Mouse (Mus musculus) retina, embryonic 14.5 days (tissue): ENCODE measurements at regions not wholly inside any gene's neighbourhood (a gene's known extent, or its start where the extent isn't known, plus 50 kb on each side); places are given as distances from the start of the nearest gene placed in this dataset.

ENCODE experiments used
- DNase-seq: peaks from one replicate; pipeline ENCODE4 v3.0.0-alpha.2; 2015; ENCODE audit warnings: low spot score

- DNase-seq: no peak
Measured at GRCm38 (mm10) chr13:116619105-116619504, 309.6 kb upstream of the Isl1 start.

- no peak for DNase-seq
Measured at GRCm38 (mm10) chr13:116596346-116596745, 286.9 kb upstream of the Isl1 start.

DNA sequence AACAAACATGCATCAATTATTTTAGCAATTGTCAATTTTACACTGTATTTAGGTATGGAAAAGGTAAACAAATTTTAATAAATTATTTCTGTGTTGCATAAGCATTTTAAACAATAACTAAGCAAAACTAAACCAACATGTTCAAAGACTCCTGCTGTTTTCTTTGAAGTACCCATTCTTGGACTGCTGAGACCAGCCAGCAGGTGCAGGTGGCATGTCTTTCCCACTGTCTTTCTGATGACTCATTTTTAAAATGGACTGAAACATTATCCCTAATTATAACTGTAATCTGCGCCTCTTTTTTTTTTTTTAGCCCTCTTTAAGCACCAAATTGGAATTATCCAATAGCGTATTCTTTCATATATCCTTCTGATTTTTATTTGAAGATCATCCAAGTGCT, 286.0 kb upstream of the Isl1 start:
- DNase-seq: no peak

GRCm38 (mm10) chr13:116575958-116576335, 266.5 kb upstream of the Isl1 start:
- no peak for DNase-seq

GRCm38 (mm10) chr13:116575274-116575957, 265.9 kb upstream of the Isl1 start:
- peak; percentile 60 for DNase-seq

- DNase-seq: no peak
Measured at GRCm38 (mm10) chr13:116555053-116555452, 245.6 kb upstream of the Isl1 start.

DNA sequence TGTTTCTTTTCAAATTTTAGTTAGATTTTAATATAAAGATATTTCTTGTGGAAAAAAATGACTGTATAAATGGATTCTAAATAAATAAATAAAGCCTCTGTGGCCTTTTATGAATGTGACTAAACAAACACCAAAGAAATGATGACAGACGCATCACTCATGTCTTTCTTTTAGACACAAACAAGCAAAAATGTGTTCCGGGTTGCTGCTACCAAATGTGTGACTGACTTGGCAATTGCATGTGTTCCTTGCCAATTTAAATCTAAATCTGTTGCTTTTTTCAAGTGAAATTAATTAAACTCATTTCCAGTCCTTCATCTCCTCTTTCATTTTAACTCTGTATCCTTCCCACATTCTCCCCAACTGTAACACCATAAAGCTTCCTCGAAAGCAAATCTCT, 225.7 kb upstream of the Isl1 start:
- DNase-seq: no peak

- DNase-seq: no peak
Measured at GRCm38 (mm10) chr13:116533163-116533562, 223.7 kb upstream of the Isl1 start.

- no peak for DNase-seq
Measured at GRCm38 (mm10) chr13:116528289-116528688, 218.8 kb upstream of the Isl1 start.

DNA sequence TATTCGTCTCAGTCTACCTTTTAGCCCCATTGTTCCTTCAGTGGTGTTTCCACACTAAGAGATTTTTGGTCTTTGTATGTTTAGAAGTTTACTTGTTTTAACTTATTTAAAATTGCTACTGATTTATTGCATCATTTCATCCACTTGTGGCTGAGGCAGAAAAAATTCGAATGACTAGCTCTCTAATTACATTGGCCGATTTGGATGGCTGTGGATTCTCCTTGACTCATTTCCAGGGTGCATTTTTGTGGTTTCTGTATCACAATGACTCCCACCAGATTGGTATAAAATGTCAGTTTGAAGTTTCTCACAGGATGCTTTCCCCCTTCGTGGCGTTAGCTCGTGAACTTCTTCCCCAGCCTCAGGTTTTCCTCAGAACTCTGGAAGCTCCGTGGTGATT, 217.5 kb upstream of the Isl1 start:
- no peak for DNase-seq

DNA sequence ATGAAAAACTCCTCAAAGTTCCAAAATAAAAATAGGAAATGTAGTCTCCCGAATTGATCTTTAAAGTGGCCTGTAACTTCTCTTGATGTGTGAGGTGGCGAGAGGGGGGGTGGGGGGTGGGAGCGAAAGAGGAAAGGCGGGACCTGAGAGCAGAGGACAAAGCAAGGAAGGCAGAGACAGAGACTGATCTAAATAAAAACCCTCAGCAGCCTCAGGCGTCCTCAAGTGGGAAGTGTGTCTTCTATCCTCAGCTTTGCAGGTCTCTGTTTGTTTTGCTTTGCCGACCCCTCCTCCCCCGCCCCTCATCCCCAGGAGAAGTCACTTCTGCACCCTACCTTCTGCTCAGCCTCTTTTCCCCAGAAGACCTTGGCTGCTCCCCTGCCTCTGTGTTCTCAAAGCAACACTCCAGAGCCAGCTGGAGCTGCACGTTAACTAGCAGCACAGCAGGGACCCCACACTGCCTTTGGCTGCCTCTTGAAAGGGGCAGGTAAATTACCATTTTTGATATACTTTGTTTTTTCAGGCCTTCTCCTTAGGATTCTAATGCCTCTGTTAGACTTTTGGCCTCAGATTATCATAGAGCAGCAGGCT, 214.3 kb upstream of the Isl1 start:
- DNase-seq: no peak

DNA sequence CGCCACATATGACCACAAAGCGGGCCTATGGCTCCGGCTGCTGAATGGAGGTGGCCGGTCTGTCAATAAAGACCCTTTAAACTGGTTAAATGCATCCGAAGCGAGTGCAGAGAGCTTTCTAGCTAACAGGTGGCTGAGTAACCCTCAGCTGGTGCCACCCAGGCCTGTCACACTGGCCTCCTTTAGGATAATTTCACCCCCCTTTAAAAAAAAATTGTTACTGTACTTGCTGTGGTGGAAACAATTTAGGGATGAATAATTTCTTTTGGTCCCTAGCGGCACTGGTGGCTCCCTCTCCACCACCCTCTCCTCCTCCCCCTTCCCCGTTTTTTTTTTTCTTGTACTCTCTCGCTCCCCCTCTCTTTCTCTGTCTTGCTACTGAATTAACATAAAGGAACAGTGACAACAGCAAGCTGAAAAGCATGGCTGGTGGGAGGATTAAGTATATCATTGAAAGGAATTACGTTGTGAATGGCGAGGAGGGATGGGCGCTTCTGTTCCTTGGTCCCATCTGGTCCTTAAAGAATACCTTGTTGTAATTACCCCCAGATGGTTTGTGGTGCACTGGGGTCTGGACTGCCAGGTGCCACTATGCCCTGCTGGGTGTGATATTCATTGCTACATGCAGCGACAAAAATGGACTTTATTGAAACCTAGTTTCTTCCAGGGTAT, 205.3 kb upstream of the Isl1 start:
- peak; percentile 77 for DNase-seq

- no peak for DNase-seq
Measured at GRCm38 (mm10) chr13:116514256-116514639, 204.8 kb upstream of the Isl1 start.

DNA sequence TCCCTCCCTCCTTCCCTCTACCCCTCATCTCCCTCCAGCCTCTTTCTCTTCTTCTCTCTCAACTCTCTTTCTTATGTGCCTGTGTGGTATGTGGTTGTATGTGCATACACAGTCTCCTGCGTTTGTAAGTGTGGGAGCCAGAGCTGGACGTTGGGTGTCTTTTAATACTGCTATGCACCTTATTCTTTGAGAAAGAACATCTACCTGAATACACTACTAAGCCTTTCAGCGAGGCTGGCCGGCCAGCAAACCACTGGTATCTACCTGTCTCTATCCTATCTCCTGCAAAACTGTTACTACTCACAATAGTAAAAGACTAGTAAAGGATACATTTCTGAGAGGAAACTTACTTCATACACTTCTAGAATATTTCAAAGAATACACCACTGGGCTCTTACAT, 202.9 kb upstream of the Isl1 start:
- DNase-seq: no peak

- no peak for DNase-seq
Measured at GRCm38 (mm10) chr13:116508213-116508811, 198.8 kb upstream of the Isl1 start.

- DNase-seq: peak; percentile 26
Measured at GRCm38 (mm10) chr13:116497659-116498414, 188.3 kb upstream of the Isl1 start.

DNA sequence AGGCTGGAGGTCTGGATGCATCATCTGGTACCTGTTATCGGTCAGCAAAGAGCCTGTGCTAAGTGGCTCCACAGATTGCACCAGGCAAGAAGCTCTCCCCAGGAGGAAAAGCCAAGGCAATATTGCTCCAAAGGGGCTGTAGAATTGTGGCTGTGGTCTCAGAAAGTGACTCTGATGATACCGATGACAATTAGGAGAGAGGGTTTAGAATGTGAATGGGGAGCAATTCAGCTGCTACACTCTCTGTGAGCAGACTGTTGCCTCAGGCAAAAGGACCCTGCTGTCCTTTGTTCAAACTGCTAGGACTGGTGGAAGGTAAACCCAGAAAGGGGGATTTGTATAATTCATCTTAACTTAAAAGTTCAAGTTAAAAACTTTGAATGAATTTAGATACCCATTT, 186.2 kb upstream of the Isl1 start:
- no peak for DNase-seq

DNA sequence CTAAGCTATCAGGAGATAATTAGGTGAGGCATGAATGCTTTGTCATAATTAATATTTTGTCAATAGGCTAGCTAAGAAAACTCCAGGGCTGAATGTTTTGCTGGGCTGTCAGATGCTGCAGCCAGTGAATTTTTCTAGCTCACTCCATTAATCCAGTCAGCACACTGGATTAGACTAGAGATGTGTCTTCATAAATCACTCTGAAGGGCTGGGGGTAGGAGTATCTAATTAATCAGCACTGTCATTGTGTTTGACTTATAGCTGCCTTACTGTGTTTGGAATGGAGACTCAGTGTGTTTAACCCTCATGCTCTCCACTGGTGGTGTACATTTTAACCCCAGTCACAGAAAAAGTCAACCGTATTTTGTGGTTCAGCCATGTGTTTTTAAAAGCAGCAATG, 179.9 kb upstream of the Isl1 start:
- DNase-seq: peak; percentile 16

- DNase-seq: no peak
Measured at GRCm38 (mm10) chr13:116474611-116475010, 165.1 kb upstream of the Isl1 start.

DNA sequence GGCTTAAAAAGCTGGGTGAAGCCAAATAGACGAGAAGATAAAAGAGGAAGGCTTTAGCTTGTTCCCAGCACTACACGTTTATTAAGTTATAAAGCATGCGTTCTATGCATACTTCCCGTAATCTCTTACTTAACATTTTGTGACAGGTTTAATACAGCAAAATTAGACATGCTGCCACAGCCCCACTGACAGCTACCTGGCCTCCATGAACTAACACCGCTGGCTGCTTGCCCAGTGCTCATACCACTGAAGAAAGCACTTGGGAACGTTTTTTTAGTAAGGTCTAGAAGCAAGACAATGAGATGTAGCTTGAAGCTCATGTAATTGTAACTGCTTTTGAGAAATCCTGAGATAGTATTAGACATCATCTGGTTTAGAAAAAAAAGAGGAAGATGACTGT, 152.3 kb upstream of the Isl1 start:
- DNase-seq: no peak

DNA sequence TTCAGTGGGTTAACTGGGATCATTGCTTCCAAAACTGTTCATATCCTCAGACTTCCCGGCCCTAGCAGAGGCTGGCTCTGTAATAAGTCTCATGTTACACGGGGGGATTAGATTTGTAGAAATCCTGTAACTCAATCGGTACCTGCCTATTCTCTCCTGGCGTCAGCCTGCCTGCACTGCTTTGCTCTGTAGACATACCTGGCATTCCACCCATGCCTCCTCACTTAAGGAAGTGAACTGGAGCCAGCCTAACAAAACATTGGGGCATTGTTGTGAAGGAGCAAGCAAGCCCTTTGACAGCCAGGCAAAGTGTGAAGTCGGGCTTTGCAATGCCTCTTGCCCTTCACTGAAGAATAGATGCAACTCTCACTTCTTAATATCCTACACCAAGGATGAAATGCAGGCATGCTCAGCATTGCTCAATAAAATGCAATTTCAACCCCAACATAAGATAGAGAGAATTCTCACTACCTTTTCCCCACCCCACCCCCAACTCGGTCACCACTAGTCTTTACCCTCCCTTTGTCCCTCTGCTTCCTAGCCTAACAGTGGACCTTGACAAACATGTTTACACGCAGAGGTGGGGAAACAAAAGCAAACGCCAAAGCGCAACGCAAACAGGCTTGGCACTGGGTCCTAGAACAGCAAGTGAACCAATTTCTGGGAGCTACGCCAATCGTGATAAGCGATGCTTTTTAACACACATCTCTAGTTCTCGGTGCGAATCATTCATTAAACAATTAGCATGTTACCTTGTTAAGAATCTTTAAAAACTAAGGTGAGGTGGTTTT, 133.9 kb upstream of the Isl1 start:
- no peak for DNase-seq

DNA sequence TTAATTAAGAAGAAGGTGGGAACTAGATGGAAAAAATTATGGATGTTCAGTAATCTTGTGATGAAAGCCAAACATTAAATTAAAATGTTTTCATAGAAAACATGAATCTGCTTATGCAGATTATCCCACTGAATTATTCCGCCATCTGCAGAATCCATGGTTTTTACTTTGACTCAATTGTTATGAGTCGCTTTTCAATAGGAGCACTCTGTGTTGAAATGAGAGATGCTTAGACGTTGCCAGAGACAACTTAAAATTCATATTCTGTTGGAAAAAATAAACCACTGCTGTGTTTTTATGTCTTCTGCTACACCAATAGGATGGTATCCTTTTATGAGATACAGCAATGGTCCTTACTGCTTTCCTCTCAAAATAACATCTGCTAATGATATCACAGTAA, 108.3 kb upstream of the Isl1 start:
- DNase-seq: no peak
